Mouse (Mus musculus) kidney, adult 2 months (tissue): ENCODE measurements around the gene Prpf8.

Experiments
- CTCF ChIP-seq: fragments of 200-500 bp; conservative IDR thresholded peaks from 2 replicates; pipeline ENCODE4 v1.5.1; 2011; ENCODE audit warnings: low read depth, mild to moderate bottlenecking, control low read depth, low read length, moderate library complexity, mixed read lengths; ENCODE audit not compliant: insufficient read depth, insufficient read length
- POLR2A ChIP-seq: fragments of 200-500 bp; IDR thresholded peaks from one replicate; pipeline ENCODE4 v1.6.1; 2011; ENCODE audit warnings: low read depth, low read length, control low read depth

DNA sequence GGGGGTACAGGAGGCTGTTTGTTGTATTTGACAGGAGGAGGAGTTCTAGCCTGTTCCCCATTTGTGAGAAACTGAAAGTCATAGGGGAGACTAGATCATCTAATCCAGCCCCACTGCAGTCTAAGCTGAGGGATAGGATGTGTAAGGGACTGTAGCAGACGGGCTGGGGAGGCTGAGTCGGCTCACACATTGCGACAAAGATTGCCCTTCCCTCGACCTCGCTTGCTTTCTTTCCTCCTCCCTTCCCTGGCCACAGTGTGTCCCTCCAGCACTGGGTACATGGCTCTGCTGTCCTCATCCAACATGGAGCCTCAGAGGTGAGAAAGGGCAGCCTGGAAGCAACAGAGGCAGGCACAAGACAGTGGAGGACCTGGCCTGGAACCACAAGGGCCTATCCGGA is 21.6 kb upstream of the Prpf8 start:
- no peak for TF ChIP-seq POLR2A
- TF ChIP-seq CTCF: no peak
